Mouse (Mus musculus) heart, embryonic 11.5 days (tissue): ENCODE measurements around the gene Krt6b. TPM values are rescaled to one million over a fixed set of nuclear protein-coding genes. Genes with fewer than 3 reads are reported as not detected.
"Not testable (repeated sequence)": the region's sequence is repeated elsewhere in the genome, so short reads cannot be mapped to it uniquely, and the experiment has no call there.

Experiments
- ATAC-seq: fragments of 200-750 bp; cut with Nextera tagmentation; replicated peaks from 2 replicates; pipeline ENCODE4 v1.8.0; 2017; ENCODE audit warnings: moderate library complexity; ENCODE audit not compliant: insufficient number of reproducible peaks, low FRiP score, low TSS enrichment
- H3K27ac ChIP-seq: fragments of 300-500 bp; sonication (generic); 2 replicates; pipeline ENCODE4 v1.5.1; 2014; ENCODE audit warnings: mild to moderate bottlenecking, low read depth, low read length
- H3K27me3 ChIP-seq: fragments of 300-500 bp; sonication (generic); 2 replicates; pipeline ENCODE4 v1.6.1; 2014; ENCODE audit warnings: mild to moderate bottlenecking, low read length, mixed read lengths; ENCODE audit not compliant: control insufficient read depth, insufficient read depth
- H3K36me3 ChIP-seq: fragments of 300-500 bp; sonication (generic); 2 replicates; pipeline ENCODE4 v1.6.1; 2014; ENCODE audit warnings: mild to moderate bottlenecking, low read length, moderate library complexity, mixed read lengths; ENCODE audit not compliant: control insufficient read depth, insufficient read depth
- H3K4me1 ChIP-seq: fragments of 300-500 bp; sonication (generic); 2 replicates; pipeline ENCODE4 v1.6.1; 2014; ENCODE audit warnings: low read length; ENCODE audit not compliant: control insufficient read depth, insufficient read depth
- H3K4me2 ChIP-seq: fragments of 300-500 bp; sonication (generic); 2 replicates; pipeline ENCODE4 v1.6.1; 2014; ENCODE audit warnings: mild to moderate bottlenecking, moderate library complexity
- H3K4me3 ChIP-seq: fragments of 300-500 bp; sonication (generic); 2 replicates; pipeline ENCODE4 v1.5.1; 2014; ENCODE audit warnings: low read depth, low read length
- H3K9ac ChIP-seq: fragments of 300-500 bp; sonication (generic); 2 replicates; pipeline ENCODE4 v1.6.1; 2014; ENCODE audit warnings: mild to moderate bottlenecking, low read depth, low read length, moderate library complexity
- H3K9me3 ChIP-seq: fragments of 300-500 bp; sonication (generic); replicated peaks from 2 replicates; pipeline ENCODE4 v1.6.1; 2016; ENCODE audit warnings: low read length; ENCODE audit not compliant: control insufficient read depth
- WGBS: fragments of 180-500 bp; shearing (Covaris S2); extraction: QIAGEN DNeasy Blood & Tissue Kit; methylation state at CpG from one replicate; pipeline ENCODE4 v1.1.7; 2014; ENCODE audit not compliant: insufficient replicate concordance; 5-methylcytosine and 5-hydroxymethylcytosine counted together
- polyA plus RNA-seq: library from polyadenylated mRNA; unstranded; fragments of >200 nt; fragmentation: Nextera tagmentation; extraction: Ambion mirVana; gene quantifications from 2 replicates; pipeline ENCODE4 v1.2.1, GENCODE M21; 2014

Gene Krt6b
- polyA plus RNA-seq, 1 experiment from 2014 or later: not detected

- no peak overlapping the region for H3K27ac ChIP-seq
- H3K9me3 ChIP-seq: no peaks in the 10 kb centered on the region
- H3K36me3 ChIP-seq: no peaks in the 10 kb centered on the region
- no peak overlapping the region for H3K4me2 ChIP-seq
- no peak overlapping the region for H3K4me3 ChIP-seq
- ATAC-seq: no peak
- no peaks in the 10 kb centered on the region for H3K4me1 ChIP-seq
- H3K27me3 ChIP-seq: peaks cover 7% of the 10 kb centered on the region; the same call in 1 of the 2 replicates
- 25% methylated on average over 2 of the region's 2 CpGs for WGBS
- no peak overlapping the region for H3K9ac ChIP-seq
Measured at GRCm38 (mm10) chr15:101702380-101702779, 22.3 kb upstream of the Krt6b start.

- Histone ChIP-seq H3K27ac (no peak overlapping the region), H3K4me1 (no peaks in the 10 kb centered on the region), H3K4me2 (no peak overlapping the region), H3K4me3 (no peak overlapping the region), H3K27me3 (0 out of 2 replicates have a peak, but pooled peaks cover 3% of the 10 kb centered on the region), H3K9ac (no peak overlapping the region), H3K36me3 (no peaks in the 10 kb centered on the region), H3K9me3 (no peaks in the 10 kb centered on the region)
- no peak for ATAC-seq
- WGBS: 69% methylated on average over 8 of the region's 8 CpGs
Measured at GRCm38 (mm10) chr15:101699866-101700265, 19.8 kb upstream of the Krt6b start.

GRCm38 (mm10) chr15:101699192-101699591 lies 19.1 kb upstream of the Krt6b start:
- Histone ChIP-seq H3K36me3 (no peaks in the 10 kb centered on the region), H3K27me3 (0 out of 2 replicates have a peak, but pooled peaks cover 3% of the 10 kb centered on the region), H3K9me3 (no peaks in the 10 kb centered on the region), H3K9ac (no peak overlapping the region), H3K4me1 (no peaks in the 10 kb centered on the region), H3K4me2 (no peak overlapping the region), H3K27ac (no peak overlapping the region), H3K4me3 (no peak overlapping the region)
- no peak for ATAC-seq
- WGBS: 38% methylated on average over 3 of the region's 3 CpGs

- H3K27me3 ChIP-seq: 0 out of 2 replicates have a peak, but pooled peaks cover 3% of the 10 kb centered on the region
- no peak for ATAC-seq
- H3K4me1 ChIP-seq: no peaks in the 10 kb centered on the region
Measured at GRCm38 (mm10) chr15:101697326-101698188, 17.5 kb upstream of the Krt6b start.

GRCm38 (mm10) chr15:101694207-101694606 lies 14.1 kb upstream of the Krt6b start, which contains the start of gene Krt6a:
Krt6a (minus strand) TSS chr15:101694307.
- ATAC-seq: no peak
- no peak within 1 kb of the TSS for H3K27ac ChIP-seq
- no peak within 1 kb of the TSS for H3K4me3 ChIP-seq
- no peak within 1 kb of the TSS for H3K4me2 ChIP-seq
- H3K9me3 ChIP-seq: no peaks in the 10 kb centered on the region
- H3K4me1 ChIP-seq: no peaks in the 10 kb centered on the region
- no peak within 1 kb of the TSS for H3K9ac ChIP-seq
- H3K36me3 ChIP-seq: no peaks in the 10 kb centered on the region
- 0 out of 2 replicates have a peak, but pooled peaks cover 3% of the 10 kb centered on the region for H3K27me3 ChIP-seq
- 77% methylated on average over 5 of the region's 5 CpGs for WGBS

More at GRCm38 (mm10) chr15:101697326-101698188, 17.5 kb upstream of the Krt6b start:
- Histone ChIP-seq H3K27ac (no peak overlapping the region), H3K9ac (no peak overlapping the region), H3K36me3 (no peaks in the 10 kb centered on the region), H3K4me3 (no peak overlapping the region), H3K4me2 (no peak overlapping the region), H3K9me3 (no peaks in the 10 kb centered on the region)
- 70% methylated on average over 8 of the region's 8 CpGs for WGBS

- not testable (repeated sequence) for H3K4me1 ChIP-seq, H3K27ac ChIP-seq, H3K9me3 ChIP-seq, ATAC-seq, H3K27me3 ChIP-seq, H3K4me2 ChIP-seq, H3K36me3 ChIP-seq, H3K4me3 ChIP-seq, H3K9ac ChIP-seq
- 95% methylated on average over 5 of the region's 5 CpGs for WGBS
Measured at GRCm38 (mm10) chr15:101690460-101690859, 10.4 kb upstream of the Krt6b start.

- Histone ChIP-seq H3K27me3 (no peaks in the 10 kb centered on the region), H3K4me3 (no peak overlapping the region), H3K4me2 (no peak overlapping the region)
Measured at GRCm38 (mm10) chr15:101688161-101688560, 8.1 kb upstream of the Krt6b start.

GRCm38 (mm10) chr15:101675978-101676377 lies 4.1 kb downstream of the Krt6b start:
- Histone ChIP-seq H3K27ac (no peak overlapping the region), H3K4me2 (no peak overlapping the region), H3K9me3 (no peaks in the 10 kb centered on the region), H3K36me3 (no peaks in the 10 kb centered on the region), H3K27me3 (no peaks in the 10 kb centered on the region), H3K9ac (no peak overlapping the region), H3K4me1 (no peaks in the 10 kb centered on the region), H3K4me3 (no peak overlapping the region)
- no peak for ATAC-seq
- WGBS: 84% methylated on average over 1 of the region's 1 CpGs

More at GRCm38 (mm10) chr15:101688161-101688560, 8.1 kb upstream of the Krt6b start:
- Histone ChIP-seq H3K36me3 (no peaks in the 10 kb centered on the region), H3K9me3 (no peaks in the 10 kb centered on the region), H3K9ac (no peak overlapping the region), H3K4me1 (no peaks in the 10 kb centered on the region), H3K27ac (no peak overlapping the region)
- ATAC-seq: no peak
- 54% methylated on average over 2 of the region's 2 CpGs for WGBS
